Mouse (Mus musculus) ES-Bruce4 (cell line): ENCODE results near the gene Ano4. TPM values are rescaled to one million over a fixed set of nuclear protein-coding genes. Genes with fewer than 3 reads are reported as not detected.
"Not testable (repeated sequence)": the region's sequence is repeated elsewhere in the genome, so short reads cannot be mapped to it uniquely, and the experiment has no call there.

ENCODE experiments used
- H3K27ac ChIP-seq: 2 replicates; pipeline ENCODE4 v1.5.1; 2012; ENCODE audit warnings: low read length, inconsistent platforms; ENCODE audit not compliant: insufficient read depth
- H3K27me3 ChIP-seq: 2 replicates; pipeline ENCODE4 v1.6.1; 2012; ENCODE audit warnings: mild to moderate bottlenecking, low read length, inconsistent platforms; ENCODE audit not compliant: control insufficient read depth, poor library complexity, insufficient read depth, severe bottlenecking
- H3K36me3 ChIP-seq: 2 replicates; pipeline ENCODE4 v1.6.1; 2012; ENCODE audit warnings: inconsistent platforms, mild to moderate bottlenecking, low read length, moderate library complexity; ENCODE audit not compliant: control insufficient read depth, poor library complexity, insufficient read depth, severe bottlenecking
- H3K4me1 ChIP-seq: one replicate; pipeline ENCODE4 v1.8.1; 2011; ENCODE audit warnings: low read length; ENCODE audit not compliant: control insufficient read depth, insufficient read depth
- H3K4me3 ChIP-seq: 2 replicates; pipeline ENCODE4 v1.5.1; 2011; ENCODE audit warnings: low read depth, mild to moderate bottlenecking, low read length
- H3K9ac ChIP-seq: 2 replicates; pipeline ENCODE4 v1.6.1; 2012; ENCODE audit warnings: low read depth, mild to moderate bottlenecking, inconsistent platforms; ENCODE audit not compliant: poor library complexity, severe bottlenecking
- H3K9me3 ChIP-seq: replicated peaks from 2 replicates; pipeline ENCODE4 v1.6.1; 2012; ENCODE audit warnings: mild to moderate bottlenecking, low read length, inconsistent platforms; ENCODE audit not compliant: control insufficient read depth, poor library complexity, insufficient read depth, severe bottlenecking
- CTCF ChIP-seq: IDR thresholded peaks from one replicate; pipeline ENCODE4 v1.8.1; 2011; ENCODE audit warnings: low read depth, low read length
- EP300 ChIP-seq: IDR thresholded peaks from 2 replicates; pipeline ENCODE4 v1.6.1; 2011; ENCODE audit warnings: low read depth, low read length; ENCODE audit not compliant: insufficient read depth
- POLR2A ChIP-seq: IDR thresholded peaks from one replicate; pipeline ENCODE4 v1.8.1; 2011; ENCODE audit warnings: low read length; ENCODE audit not compliant: insufficient read depth
- polyA plus RNA-seq: library from polyadenylated mRNA; stranded (reverse); fragments of >200 nt; gene quantifications from 2 replicates; pipeline ENCODE4 v1.2.4, GENCODE M21; 2011; ENCODE audit warnings: low read depth; ENCODE audit not compliant: missing spikeins, insufficient read depth, insufficient read length

Ano4 gene
- polyA plus RNA-seq, 1 experiment = not detected

DNA sequence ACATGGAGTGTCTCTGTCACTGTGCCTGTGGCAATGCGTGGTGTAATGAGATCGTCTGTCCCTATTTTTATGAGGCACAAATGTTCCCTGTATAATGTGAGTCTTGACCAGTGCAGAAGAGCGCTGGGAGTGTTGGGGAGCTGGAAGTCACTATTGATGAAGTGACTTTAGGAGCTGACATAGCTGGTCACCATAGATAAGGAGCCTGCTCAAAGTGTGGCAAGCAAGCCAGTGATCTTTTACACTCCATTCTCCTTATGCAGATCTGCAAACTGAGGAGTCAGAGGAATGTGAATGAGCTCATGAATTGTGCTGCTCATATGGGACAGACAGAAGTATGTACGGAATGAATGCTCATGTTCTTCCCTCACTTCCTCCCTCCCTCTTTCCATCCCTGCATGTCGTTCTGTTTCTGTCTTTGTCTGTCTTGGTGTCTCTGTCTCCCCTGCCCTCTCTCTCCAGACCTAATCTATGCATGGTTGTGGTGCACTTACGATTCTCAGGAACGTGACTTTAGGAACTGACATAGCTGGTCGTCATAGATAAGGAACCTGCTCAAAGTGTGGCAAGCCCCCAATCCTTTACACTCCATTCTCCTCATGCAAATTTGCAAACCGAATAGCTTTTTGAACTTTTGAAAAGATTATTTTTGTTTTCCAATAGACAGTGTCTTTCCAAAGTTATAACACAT, 252.1 kb downstream of the Ano4 start:
- H3K27me3 ChIP-seq = no peaks in the 10 kb centered on the region
- no peaks in the 10 kb centered on the region for H3K36me3 ChIP-seq
- H3K9ac ChIP-seq = no peak overlapping the region
- no peaks in the 10 kb centered on the region for H3K9me3 ChIP-seq
- H3K27ac ChIP-seq = no peak overlapping the region
- no peak overlapping the region for H3K4me3 ChIP-seq
- TF ChIP-seq CTCF (no peak), EP300 (no peak), POLR2A (no peak)
- no peaks in the 10 kb centered on the region for H3K4me1 ChIP-seq

- H3K9ac ChIP-seq = no peak overlapping the region
- no peak overlapping the region for H3K27ac ChIP-seq
- H3K27me3 ChIP-seq = no peaks in the 10 kb centered on the region
- no peaks in the 10 kb centered on the region for H3K36me3 ChIP-seq
- H3K4me3 ChIP-seq = no peak overlapping the region
- no peaks in the 10 kb centered on the region for H3K4me1 ChIP-seq
- no peak for TF ChIP-seq CTCF
- no peak for TF ChIP-seq EP300
- TF ChIP-seq POLR2A = no peak
- H3K9me3 ChIP-seq = no peaks in the 10 kb centered on the region
Measured at GRCm38 (mm10) chr10:89077447-89077846, 267.1 kb downstream of the Ano4 start.

GRCm38 (mm10) chr10:89055891-89056290, 288.7 kb downstream of the Ano4 start:
- Histone ChIP-seq H3K27me3 (no peaks in the 10 kb centered on the region), H3K9me3 (no peaks in the 10 kb centered on the region), H3K36me3 (no peaks in the 10 kb centered on the region), H3K9ac (no peak overlapping the region), H3K4me1 (no peaks in the 10 kb centered on the region), H3K27ac (no peak overlapping the region), H3K4me3 (no peak overlapping the region)
- TF ChIP-seq EP300 (no peak), CTCF (no peak), POLR2A (no peak)

GRCm38 (mm10) chr10:89044921-89045320, 299.6 kb downstream of the Ano4 start:
- H3K27me3 ChIP-seq, H3K27ac ChIP-seq, H3K4me1 ChIP-seq, H3K9ac ChIP-seq, H3K9me3 ChIP-seq, H3K36me3 ChIP-seq, H3K4me3 ChIP-seq: not testable (repeated sequence)

DNA sequence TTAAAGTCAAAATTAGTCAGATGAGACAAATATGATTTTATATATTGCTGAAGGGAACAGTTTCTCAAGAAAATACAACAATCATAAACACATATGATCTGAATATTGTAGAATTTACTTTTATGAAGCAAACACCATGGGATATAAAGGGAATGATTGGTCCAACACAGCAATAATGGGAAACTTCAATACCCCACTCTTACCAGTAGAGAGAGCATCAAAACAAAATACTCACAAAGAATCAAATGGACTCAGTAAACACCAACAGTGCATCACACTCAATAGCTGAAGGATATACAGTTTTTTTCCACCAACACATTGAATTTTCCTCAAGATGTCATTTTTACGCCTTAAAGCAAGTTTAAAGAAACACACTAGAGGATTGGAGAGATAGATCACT, 300.4 kb downstream of the Ano4 start:
- Histone ChIP-seq H3K9me3 (no peaks in the 10 kb centered on the region), H3K36me3 (no peaks in the 10 kb centered on the region), H3K27me3 (no peaks in the 10 kb centered on the region), H3K27ac (no peak overlapping the region), H3K4me1 (no peaks in the 10 kb centered on the region), H3K9ac (no peak overlapping the region), H3K4me3 (no peak overlapping the region)
- TF ChIP-seq CTCF (no peak), POLR2A (no peak), EP300 (no peak)

DNA sequence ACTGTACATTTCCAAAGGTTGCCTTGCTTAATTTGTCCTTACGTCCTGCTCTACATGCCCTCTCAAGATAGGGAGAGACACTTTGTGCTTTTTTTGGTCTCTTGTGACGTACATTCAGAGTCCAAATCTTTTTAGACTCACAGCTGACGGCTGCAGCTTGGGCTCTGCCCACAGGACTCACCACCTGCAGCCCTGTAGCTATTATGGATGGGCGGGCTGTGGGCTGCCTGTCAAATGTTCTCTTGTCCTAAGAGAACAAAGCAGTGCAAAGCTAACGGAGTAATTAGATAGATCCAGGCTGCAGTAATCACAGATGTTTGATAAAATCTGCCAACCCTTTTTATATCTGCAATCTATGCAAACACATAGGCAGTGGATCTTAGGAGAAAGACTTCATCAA, 325.6 kb downstream of the Ano4 start:
- no peak overlapping the region for H3K27ac ChIP-seq
- no peak overlapping the region for H3K9ac ChIP-seq
- no peaks in the 10 kb centered on the region for H3K9me3 ChIP-seq
- no peaks in the 10 kb centered on the region for H3K36me3 ChIP-seq
- no peak overlapping the region for H3K4me3 ChIP-seq
- H3K4me1 ChIP-seq = no peaks in the 10 kb centered on the region
- TF ChIP-seq EP300 (no peak), CTCF (no peak), POLR2A (no peak)
- H3K27me3 ChIP-seq = no peaks in the 10 kb centered on the region
